Mouse (Mus musculus) limb, embryonic 13.5 days (tissue): ENCODE results near the gene Blvrb. TPM values are rescaled to one million over a fixed set of nuclear protein-coding genes. Genes with fewer than 3 reads are reported as not detected.
A peak's percentile ranks its signal among the peaks of the same experiment; 100 is the strongest.

Experiments used
- ATAC-seq: fragments of 200-750 bp; cut with Nextera tagmentation; 2 replicates; pipeline ENCODE4 v1.8.0; 2017; ENCODE audit warnings: low read depth, moderate number of reproducible peaks, moderate TSS enrichment; ENCODE audit not compliant: low FRiP score
- H3K27ac ChIP-seq: fragments of 300-500 bp; sonication (generic); 2 replicates; pipeline ENCODE4 v1.5.1; 2015; ENCODE audit warnings: inconsistent platforms, mild to moderate bottlenecking, moderate library complexity
- H3K27me3 ChIP-seq: fragments of 300-500 bp; sonication (generic); 2 replicates; pipeline ENCODE4 v1.6.1; 2015; ENCODE audit warnings: mild to moderate bottlenecking, inconsistent platforms
- H3K36me3 ChIP-seq: fragments of 300-500 bp; sonication (generic); 2 replicates; pipeline ENCODE4 v1.6.1; 2015; ENCODE audit warnings: inconsistent platforms, mild to moderate bottlenecking, moderate library complexity
- H3K4me1 ChIP-seq: fragments of 300-500 bp; sonication (generic); 2 replicates; pipeline ENCODE4 v1.6.1; 2015; ENCODE audit warnings: inconsistent platforms
- H3K4me2 ChIP-seq: fragments of 300-500 bp; sonication (generic); replicated peaks from 2 replicates; pipeline ENCODE4 v1.6.1; 2015; ENCODE audit warnings: inconsistent platforms, mild to moderate bottlenecking, moderate library complexity
- H3K4me3 ChIP-seq: fragments of 300-500 bp; sonication (generic); 2 replicates; pipeline ENCODE4 v1.5.1; 2015; ENCODE audit warnings: moderate library complexity, mild to moderate bottlenecking, inconsistent platforms
- H3K9ac ChIP-seq: fragments of 300-500 bp; sonication (generic); 2 replicates; pipeline ENCODE4 v1.6.1; 2015; ENCODE audit warnings: mild to moderate bottlenecking, inconsistent platforms
- H3K9me3 ChIP-seq: fragments of 300-500 bp; sonication (generic); 2 replicates; pipeline ENCODE4 v1.6.1; 2016; ENCODE audit warnings: inconsistent platforms
- WGBS: fragments of 180-500 bp; shearing (Covaris S2); methylation state at CpG from one replicate; pipeline ENCODE4 v1.1.7; 2015; 5-methylcytosine and 5-hydroxymethylcytosine counted together
- polyA plus RNA-seq: library from polyadenylated mRNA; unstranded; fragments of >200 nt; fragmentation: Nextera tagmentation; extraction: Ambion mirVana; gene quantifications from 2 replicates; pipeline ENCODE4 v1.2.1, GENCODE M21; 2015

The Blvrb gene
- polyA plus RNA-seq, 1 experiment from 2014 or later: 38.9 TPM

- Histone ChIP-seq H3K36me3 (peaks cover 24% of the 10 kb centered on the region), H3K4me3 (peak overlapping the region; percentile 76), H3K27me3 (no peaks in the 10 kb centered on the region), H3K9ac (peak overlapping the region; percentile 79), H3K4me2 (peak overlapping the region; percentile 69), H3K9me3 (no peaks in the 10 kb centered on the region), H3K27ac (peak overlapping the region; percentile 94), H3K4me1 (peaks cover 21% of the 10 kb centered on the region)
- WGBS: under 1% methylated on average over 22 of the region's 23 CpGs
- ATAC-seq: peak; percentile 85
These were observed 26.7 kb downstream of the Blvrb start for GRCm38 (mm10) chr7:27474490-27474954.

GRCm38 (mm10) chr7:27475596-27475995, 27.8 kb downstream of the Blvrb start:
- Histone ChIP-seq H3K9ac (no peak overlapping the region), H3K4me2 (peak overlapping the region; percentile 69)
- 89% methylated on average over 2 of the region's 2 CpGs for WGBS

DNA sequence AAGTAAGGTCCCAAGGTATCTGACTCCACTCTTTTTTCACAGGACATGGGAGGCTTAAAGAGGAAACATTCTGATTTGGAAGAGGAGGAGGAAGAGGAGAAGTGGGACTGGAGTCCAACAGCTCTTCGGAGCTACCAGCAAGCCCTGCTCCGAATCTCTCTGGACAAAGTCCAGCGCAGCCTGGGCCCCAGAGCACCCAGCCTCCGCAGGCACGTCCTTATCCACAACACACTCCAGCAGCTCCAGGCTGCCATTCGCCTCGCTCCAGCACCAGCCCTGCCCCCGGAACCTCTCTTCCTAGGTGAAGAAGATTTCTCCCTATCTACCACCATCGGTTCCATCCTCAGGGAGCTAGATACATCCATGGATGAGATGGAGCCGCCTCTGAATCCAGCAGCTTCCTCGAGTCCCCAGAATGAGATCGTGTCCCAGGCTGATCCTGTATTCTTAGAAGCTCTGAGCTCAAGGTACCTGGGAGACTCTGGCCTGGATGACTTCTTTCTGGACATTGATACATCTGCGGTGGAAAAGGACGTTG, 28.4 kb downstream of the Blvrb start:
- Histone ChIP-seq H3K36me3 (peaks cover 24% of the 10 kb centered on the region), H3K4me1 (peaks cover 25% of the 10 kb centered on the region), H3K27ac (no peak overlapping the region), H3K27me3 (no peaks in the 10 kb centered on the region), H3K9me3 (no peaks in the 10 kb centered on the region), H3K9ac (no peak overlapping the region), H3K4me3 (no peak overlapping the region), H3K4me2 (no peak overlapping the region)
- no peak for ATAC-seq
- WGBS: 95% methylated on average over 14 of the region's 14 CpGs

More at GRCm38 (mm10) chr7:27475596-27475995, 27.8 kb downstream of the Blvrb start:
- H3K27ac ChIP-seq: no peak overlapping the region
- peaks cover 24% of the 10 kb centered on the region for H3K36me3 ChIP-seq
- no peak for ATAC-seq
- H3K9me3 ChIP-seq: no peaks in the 10 kb centered on the region
- H3K27me3 ChIP-seq: no peaks in the 10 kb centered on the region
- H3K4me3 ChIP-seq: peak overlapping the region; percentile 76
- H3K4me1 ChIP-seq: peaks cover 21% of the 10 kb centered on the region

- H3K4me1 ChIP-seq: peaks cover 31% of the 10 kb centered on the region
- no peak overlapping the region for H3K4me2 ChIP-seq
- no peak overlapping the region for H3K9ac ChIP-seq
- no peak overlapping the region for H3K4me3 ChIP-seq
- H3K27me3 ChIP-seq: no peaks in the 10 kb centered on the region
- H3K27ac ChIP-seq: peak overlapping the region; percentile 44; the same call in 1 of the 2 replicates
- no peaks in the 10 kb centered on the region for H3K9me3 ChIP-seq
- whole genome bisulfite sequencing: 84% methylated on average over 7 of the region's 7 CpGs
- peaks cover 24% of the 10 kb centered on the region for H3K36me3 ChIP-seq
- no peak for ATAC-seq
These were observed 30.8 kb downstream of the Blvrb start for GRCm38 (mm10) chr7:27478561-27478960.

GRCm38 (mm10) chr7:27479750-27480149, 32.0 kb downstream of the Blvrb start:
- Histone ChIP-seq H3K9ac (no peak overlapping the region), H3K27ac (no peak overlapping the region), H3K4me1 (peaks cover 31% of the 10 kb centered on the region), H3K4me3 (no peak overlapping the region), H3K27me3 (no peaks in the 10 kb centered on the region), H3K36me3 (peaks cover 24% of the 10 kb centered on the region), H3K9me3 (no peaks in the 10 kb centered on the region), H3K4me2 (no peak overlapping the region)
- 41% methylated on average over 1 of the region's 1 CpGs for WGBS
- ATAC-seq: no peak

DNA sequence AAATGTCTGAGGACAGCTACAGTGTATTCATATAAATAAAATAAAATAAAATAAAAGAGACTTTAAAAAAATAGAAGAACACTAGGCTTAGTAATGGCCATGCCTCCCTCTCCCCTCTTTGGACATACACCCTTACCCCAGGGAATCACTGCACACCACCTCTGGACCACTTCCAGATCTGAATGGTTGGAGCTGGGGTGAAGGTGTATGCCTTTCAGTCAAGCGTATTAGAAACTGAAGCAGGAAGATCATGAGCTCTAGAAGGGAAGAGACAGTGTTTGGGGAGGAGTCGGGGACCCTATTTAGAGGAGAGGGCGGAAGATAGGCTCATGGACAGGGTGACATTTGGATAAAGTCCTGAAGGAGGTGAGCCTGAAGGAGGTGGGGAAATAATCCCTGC, 32.7 kb downstream of the Blvrb start:
- no peaks in the 10 kb centered on the region for H3K27me3 ChIP-seq
- peaks cover 26% of the 10 kb centered on the region for H3K4me1 ChIP-seq
- peak overlapping the region; percentile 85 for H3K27ac ChIP-seq
- H3K4me3 ChIP-seq: peak overlapping the region; percentile 37; the same call in 1 of the 2 replicates
- ATAC-seq: no peak
- H3K9me3 ChIP-seq: no peaks in the 10 kb centered on the region
- 0 out of 2 replicates have a peak overlapping the region, but pooled peaks have one; percentile 51 for H3K9ac ChIP-seq
- WGBS: 70% methylated on average over 3 of the region's 3 CpGs
- H3K36me3 ChIP-seq: peaks cover 24% of the 10 kb centered on the region
- peak overlapping the region; percentile 67 for H3K4me2 ChIP-seq

DNA sequence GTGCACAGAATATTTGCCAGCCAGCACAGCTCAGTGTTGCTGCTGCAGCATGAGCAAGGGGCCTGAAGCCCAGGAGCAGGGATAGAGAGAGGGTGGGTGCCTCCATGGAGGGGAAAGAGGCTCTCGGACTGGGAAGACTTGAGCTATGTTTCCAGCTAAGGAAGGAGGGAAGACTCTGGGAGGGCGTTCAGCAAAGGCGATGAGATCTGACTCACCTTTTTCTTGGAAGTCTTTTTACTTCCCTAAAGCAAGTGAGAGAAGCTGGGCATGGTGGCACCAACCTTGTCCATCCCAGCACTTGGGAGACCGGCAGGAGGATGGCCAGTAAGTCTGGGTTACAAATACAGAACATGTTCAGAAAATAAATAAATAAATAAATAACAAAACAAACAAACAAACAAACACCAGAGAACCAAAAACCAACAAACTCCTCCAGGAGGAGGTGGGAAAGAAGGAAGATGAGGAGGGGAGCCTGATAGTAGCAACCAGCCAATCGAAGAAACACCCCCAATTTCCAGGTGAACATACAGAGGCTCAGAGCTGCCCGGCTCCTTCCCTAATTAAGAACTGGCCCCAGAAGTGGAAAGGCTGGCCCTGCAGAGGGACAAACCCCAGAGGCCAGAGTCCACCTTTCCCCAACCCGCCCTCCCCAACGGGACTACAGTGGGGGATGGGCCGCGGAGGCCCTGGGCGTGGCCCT, 33.3 kb downstream of the Blvrb start:
- 11% methylated on average over 11 of the region's 11 CpGs for WGBS
- Histone ChIP-seq H3K4me2 (peak overlapping the region; percentile 67), H3K27ac (peak overlapping the region; percentile 85), H3K9ac (peak overlapping the region; percentile 51), H3K4me1 (peaks cover 27% of the 10 kb centered on the region), H3K36me3 (peaks cover 20% of the 10 kb centered on the region), H3K9me3 (no peaks in the 10 kb centered on the region), H3K4me3 (peak overlapping the region; percentile 37), H3K27me3 (no peaks in the 10 kb centered on the region)
- no peak for ATAC-seq

GRCm38 (mm10) chr7:27481627-27481969, 33.8 kb downstream of the Blvrb start:
- Histone ChIP-seq H3K27ac (peak overlapping the region; percentile 85), H3K9ac (peak overlapping the region; percentile 51), H3K4me3 (peak overlapping the region; percentile 37), H3K4me2 (peak overlapping the region; percentile 67), H3K36me3 (peaks cover 15% of the 10 kb centered on the region), H3K9me3 (no peaks in the 10 kb centered on the region), H3K27me3 (no peaks in the 10 kb centered on the region), H3K4me1 (peaks cover 26% of the 10 kb centered on the region)
- 0% methylated on average over 9 of the region's 12 CpGs for WGBS
- ATAC-seq: peak; percentile 91

GRCm38 (mm10) chr7:27483860-27484259, 36.1 kb downstream of the Blvrb start:
- Histone ChIP-seq H3K4me2 (no peak overlapping the region), H3K27ac (no peak overlapping the region), H3K27me3 (no peaks in the 10 kb centered on the region), H3K36me3 (no peaks in the 10 kb centered on the region), H3K9ac (no peak overlapping the region), H3K9me3 (no peaks in the 10 kb centered on the region), H3K4me1 (peaks cover 30% of the 10 kb centered on the region), H3K4me3 (no peak overlapping the region)
- no peak for ATAC-seq
- 81% methylated on average over 4 of the region's 4 CpGs for WGBS

- H3K9me3 ChIP-seq: no peaks in the 10 kb centered on the region
- peak overlapping the region; percentile 48; the same call in 1 of the 2 replicates for H3K27ac ChIP-seq
- peak overlapping the region; percentile 78 for H3K4me2 ChIP-seq
- peaks cover 9% of the 10 kb centered on the region for H3K36me3 ChIP-seq
- peak overlapping the region; percentile 62 for H3K9ac ChIP-seq
- H3K4me3 ChIP-seq: peak overlapping the region; percentile 73
- H3K27me3 ChIP-seq: no peaks in the 10 kb centered on the region
- peak; percentile 0; the same call in 1 of the 2 replicates for ATAC-seq
- peaks cover 41% of the 10 kb centered on the region for H3K4me1 ChIP-seq
- WGBS: under 1% methylated on average over 13 of the region's 13 CpGs
These were observed 38.5 kb downstream of the Blvrb start for GRCm38 (mm10) chr7:27486102-27486769.

- peak; percentile 96 for ATAC-seq
- H3K9me3 ChIP-seq: no peaks in the 10 kb centered on the region
- peak within 1 kb of the TSS; percentile 98 for H3K27ac ChIP-seq
- peaks cover 9% of the 10 kb centered on the region for H3K36me3 ChIP-seq
- no peaks in the 10 kb centered on the region for H3K27me3 ChIP-seq
- H3K9ac ChIP-seq: peak within 1 kb of the TSS; percentile 81
- peak within 1 kb of the TSS; percentile 73 for H3K4me3 ChIP-seq
- under 1% methylated on average over 63 of the region's 80 CpGs for WGBS
- peak within 1 kb of the TSS; percentile 78 for H3K4me2 ChIP-seq
- peaks cover 35% of the 10 kb centered on the region for H3K4me1 ChIP-seq
These were observed 39.3 kb downstream of the Blvrb start, which contains the start of gene Sertad1 for GRCm38 (mm10) chr7:27486770-27487697. Gene Sertad1, plus strand, starts transcription at chr7:27486910.
